9 mouse cellular contexts compared by ENCODE assay signal in genomic region chrX:48139368-48140285, GRCm38 (mm10). TPM values are rescaled to one million over a fixed set of nuclear protein-coding genes. Genes with fewer than 3 reads are reported as not detected.
DNase-seq lines count a peak whose midpoint lies in the region; ATAC-seq and TF ChIP-seq lines count a peak whose summit lies in the region.
"Had no signal": no experiment of that assay in that cellular context is flagged by ENCODE, and none has a peak within 500 bp of the region (broad histone marks: within the 10 kb centered on the region; RNA-seq: fewer than 3 reads in every experiment).

No protein-coding gene starts in this region.

- H3K27ac ChIP-seq in bone marrow macrophage, adult 2 months (ENCODE audit: insufficient read depth, low read depth, low read length), result peak overlapping the region; percentile 83
- no peak overlapping the region for H3K27ac ChIP-seq in heart, embryonic 11.5 days (ENCODE audit: low read depth, low read length)

- no peaks in the 10 kb centered on the region for H3K9me3 ChIP-seq in megakaryocyte, embryonic 14.5 days
- no peaks in the 10 kb centered on the region for H3K9me3 ChIP-seq in heart, embryonic 11.5 days (replicated peaks; ENCODE audit: control insufficient read depth, low read length)

- no peaks in the 10 kb centered on the region for H3K36me3 ChIP-seq in megakaryocyte, embryonic 14.5 days (replicated peaks; ENCODE audit: low read length)
- no peaks in the 10 kb centered on the region for H3K36me3 ChIP-seq in heart, embryonic 11.5 days (ENCODE audit: control insufficient read depth, insufficient read depth, low read length)

- TF ChIP-seq POLR2A in bone marrow macrophage, adult 2 months (IDR thresholded peaks at IDR 0.05; ENCODE audit: borderline replicate concordance, low read depth, low read length), result no peak

- DNase-seq in induced T-regulatory cell, adult 2 months (ENCODE audit: low read depth), result peak; percentile 69
- peak; percentile 47 to 50 for DNase-seq in thymus, postnatal 10 days (ENCODE audit: low spot score in 2 of 2)
- DNase-seq in yolk sac, embryonic 10.5 days (ENCODE audit: low spot score), result no peak
- DNase-seq: cerebellum, adult 2 months had no signal

- H3K4me2 ChIP-seq in heart, embryonic 11.5 days, result no peak overlapping the region
- H3K4me2 ChIP-seq: lung, embryonic 14.5 days had no signal

- 52% methylated on average over 14 of the region's 14 CpGs for WGBS in heart, embryonic 11.5 days (ENCODE audit: insufficient replicate concordance)

- H3K4me3 ChIP-seq in megakaryocyte, embryonic 14.5 days (replicated peaks), result peak overlapping the region; percentile 81
- H3K4me3 ChIP-seq in bone marrow macrophage, adult 2 months (ENCODE audit: insufficient read depth, low read length), result no peak overlapping the region
- no peak overlapping the region for H3K4me3 ChIP-seq in heart, embryonic 11.5 days (ENCODE audit: low read depth, low read length)

- peaks cover 90% of the 10 kb centered on the region for H3K4me1 ChIP-seq in megakaryocyte, embryonic 14.5 days
- peaks cover 51% of the 10 kb centered on the region for H3K4me1 ChIP-seq in bone marrow macrophage, adult 2 months (ENCODE audit: control insufficient read depth, insufficient read depth, low read length)
- H3K4me1 ChIP-seq in heart, embryonic 11.5 days (ENCODE audit: control insufficient read depth, insufficient read depth, low read length), result no peaks in the 10 kb centered on the region; the same call in 1 of the 2 replicates

- no peak overlapping the region for H3K9ac ChIP-seq in heart, embryonic 11.5 days (ENCODE audit: low read depth, low read length)
- H3K9ac ChIP-seq: lung, embryonic 14.5 days had no signal

- ATAC-seq in megakaryocyte, adult 5-6 weeks (ENCODE audit: poor library complexity, severe bottlenecking), result no peak
- no peak for ATAC-seq in heart, embryonic 11.5 days (replicated peaks; ENCODE audit: insufficient number of reproducible peaks, low FRiP score, low TSS enrichment)

- TF ChIP-seq CTCF in bone marrow macrophage, adult 2 months (IDR thresholded peaks at IDR 0.05; ENCODE audit: low read depth, low read length), result no peak

- H3K27me3 ChIP-seq in megakaryocyte, embryonic 14.5 days (replicated peaks), result peaks cover 9% of the 10 kb centered on the region
- peaks cover 5% of the 10 kb centered on the region for H3K27me3 ChIP-seq in heart, embryonic 11.5 days (ENCODE audit: control insufficient read depth, insufficient read depth, low read length)

RNA-seq across cellular contexts. Expression of gene Sash3, which starts 6.6 kb away (rescaled TPM):
- polyA plus RNA-seq in megakaryocyte, embryonic 14.5 days (2012; ENCODE audit: insufficient read depth, low replicate concordance), result 26.2 and 50.4 TPM in 2 replicates
- total RNA-seq in megakaryocyte, adult 5-6 weeks (2015), result 96.3 and 105 TPM in 2 replicates
- 146 and 154 TPM in 2 replicates for total RNA-seq in megakaryocyte, adult 5-6 weeks (2017)
- polyA plus RNA-seq in bone marrow macrophage, adult 2 months (2012; ENCODE audit: insufficient read depth, insufficient read length, missing spikeins), result 66.3 and 69.9 TPM in 2 replicates
- 0.76 and 1.0 TPM in 2 replicates for polyA plus RNA-seq in heart, embryonic 11.5 days (2014; fragmentation: Nextera tagmentation; extraction: Ambion mirVana)

RNA-seq across cellular contexts. Expression of gene Xpnpep2, which starts 31.1 kb away (rescaled TPM):
- polyA plus RNA-seq in megakaryocyte, embryonic 14.5 days (2012; ENCODE audit: insufficient read depth, low replicate concordance), result 0.26 TPM in 1 of 2 replicates, not detected in the other
- not detected in 2 replicates for total RNA-seq in megakaryocyte, adult 5-6 weeks (2015)
- total RNA-seq in megakaryocyte, adult 5-6 weeks (2017), result not detected in 2 replicates
- polyA plus RNA-seq in bone marrow macrophage, adult 2 months (2012; ENCODE audit: insufficient read depth, insufficient read length, missing spikeins), result not detected in 2 replicates
- polyA plus RNA-seq in heart, embryonic 11.5 days (2014; fragmentation: Nextera tagmentation; extraction: Ambion mirVana), result 0.55 and 0.72 TPM in 2 replicates

Comparison
In these comparisons a context has a peak if more than half of its experiments do, and no peak if none do; other contexts are left out.
1. RNA of gene Sash3, which starts 6.6 kb away (polyA plus RNA-seq): 66.3 to 69.9 TPM in bone marrow macrophage, adult 2 months and 26.2 to 50.4 TPM in megakaryocyte, embryonic 14.5 days; 0.76 to 1.0 TPM in heart, embryonic 11.5 days; every median in the first group is over 10 times any median in the second.